21 mouse cellular contexts compared by ENCODE assay signal in genomic region chr9:61347011-61347410, GRCm38 (mm10). TPM values are rescaled to one million over a fixed set of nuclear protein-coding genes. Genes with fewer than 3 reads are reported as not detected.
DNase-seq lines count a peak whose midpoint lies in the region; ATAC-seq and TF ChIP-seq lines count a peak whose summit lies in the region.
"Had no signal": no experiment of that assay in that cellular context is flagged by ENCODE, and none has a peak within 500 bp of the region (broad histone marks: within the 10 kb centered on the region; RNA-seq: fewer than 3 reads in every experiment).

No protein-coding gene starts in this region.

- no peaks in the 10 kb centered on the region for H3K79me2 ChIP-seq in MEL (ENCODE audit: control insufficient read depth, insufficient read depth, low read length, poor library complexity)

- no peak overlapping the region for H3K4me2 ChIP-seq in hindbrain, embryonic 11.5 days (replicated peaks; ENCODE audit: low read depth, low read length)
- H3K4me2 ChIP-seq in hindbrain, embryonic 14.5 days (replicated peaks), result no peak overlapping the region
- H3K4me2 ChIP-seq: embryonic facial prominence, embryonic 15.5 days had no signal

- no peak overlapping the region for H3K27ac ChIP-seq in hindbrain, embryonic 11.5 days (ENCODE audit: low read depth, low read length)
- no peak overlapping the region for H3K27ac ChIP-seq in hindbrain, embryonic 14.5 days
- no peak overlapping the region for H3K27ac ChIP-seq in MEL (ENCODE audit: control insufficient read depth, low read depth, low read length)
- H3K27ac ChIP-seq in limb, embryonic 10.5 days, result peak overlapping the region; percentile 28; the same call in 1 of the 2 replicates
- no peak overlapping the region for H3K27ac ChIP-seq in forebrain, embryonic 10.5 days
- H3K27ac ChIP-seq: embryonic facial prominence, embryonic 15.5 days; heart, adult 2 months; liver, embryonic 14.5 days had no signal

- H3K4me1 ChIP-seq in hindbrain, embryonic 11.5 days (replicated peaks; ENCODE audit: control insufficient read depth, insufficient read depth, low read length), result peaks cover 8% of the 10 kb centered on the region
- H3K4me1 ChIP-seq in hindbrain, embryonic 14.5 days (replicated peaks; ENCODE audit: control insufficient read depth, insufficient read depth, low read length), result peaks cover 23% of the 10 kb centered on the region
- H3K4me1 ChIP-seq in MEL (ENCODE audit: control insufficient read depth in 1 of 2, insufficient read depth in 2 of 2, low read length in 2 of 2), result peaks cover 0 to 11% of the 10 kb centered on the region in 2 experiments; a peak in 2 of 4 replicates
- peaks cover 64% of the 10 kb centered on the region for H3K4me1 ChIP-seq in limb, embryonic 10.5 days
- H3K4me1 ChIP-seq in forebrain, embryonic 10.5 days, result peaks cover 79% of the 10 kb centered on the region

- TF ChIP-seq POLR2A in MEL (IDR thresholded peaks at IDR 0.05; ENCODE audit: control insufficient read depth in 1 of 2, insufficient read depth in 1 of 2, low read depth in 1 of 2, low read length in 2 of 2, poor library complexity in 1 of 2), result no peak

- H3K27me3 ChIP-seq in hindbrain, embryonic 11.5 days (ENCODE audit: control insufficient read depth, insufficient read depth, low read length), result peaks cover 5% of the 10 kb centered on the region; the same call in 1 of the 2 replicates
- peaks cover 8% of the 10 kb centered on the region; the same call in 1 of the 2 replicates for H3K27me3 ChIP-seq in hindbrain, embryonic 14.5 days (ENCODE audit: control insufficient read depth, insufficient read depth, low read length)
- H3K27me3 ChIP-seq in MEL (ENCODE audit: control insufficient read depth in 1 of 2, insufficient read depth in 2 of 2, low read length in 2 of 2), result peaks cover 3 to 5% of the 10 kb centered on the region in 2 experiments; a peak in 3 of 4 replicates
- H3K27me3 ChIP-seq in limb, embryonic 10.5 days (ENCODE audit: low read depth, poor library complexity, severe bottlenecking), result peaks cover 31% of the 10 kb centered on the region
- H3K27me3 ChIP-seq in forebrain, embryonic 10.5 days (ENCODE audit: poor library complexity, severe bottlenecking), result peaks cover 86% of the 10 kb centered on the region

- TF ChIP-seq CTCF in MEL (IDR thresholded peaks at IDR 0.05 in 2 of 3, conservative IDR thresholded peaks at IDR 0.05 in 1 of 3; ENCODE audit: control insufficient read depth in 1 of 3, insufficient read depth in 1 of 3, low read depth in 2 of 3, low read length in 3 of 3, poor library complexity in 1 of 3, severe bottlenecking in 1 of 3), result no peak

- no peak for TF ChIP-seq RAD21 in MEL (IDR thresholded peaks at IDR 0.05; ENCODE audit: low read depth, low read length)

- TF ChIP-seq EP300 in MEL (IDR thresholded peaks at IDR 0.05; ENCODE audit: low read depth in 1 of 2, low read length in 2 of 2), result no peak

- H3K9me3 ChIP-seq in hindbrain, embryonic 11.5 days (ENCODE audit: control insufficient read depth, low read length), result no peaks in the 10 kb centered on the region
- H3K9me3 ChIP-seq in hindbrain, embryonic 14.5 days (ENCODE audit: control insufficient read depth, low read length), result no peaks in the 10 kb centered on the region
- H3K9me3 ChIP-seq in MEL (replicated peaks; ENCODE audit: insufficient read depth, low read length), result no peaks in the 10 kb centered on the region
- H3K9me3 ChIP-seq in limb, embryonic 10.5 days (replicated peaks), result no peaks in the 10 kb centered on the region
- no peaks in the 10 kb centered on the region for H3K9me3 ChIP-seq in forebrain, embryonic 10.5 days
- H3K9me3 ChIP-seq: embryonic facial prominence, embryonic 15.5 days; G1E had no signal

- 17% methylated on average over 7 of the region's 7 CpGs for WGBS in hindbrain, embryonic 11.5 days
- WGBS in hindbrain, embryonic 14.5 days, result 19% methylated on average over 7 of the region's 7 CpGs
- 25% methylated on average over 7 of the region's 7 CpGs for WGBS in limb, embryonic 10.5 days
- WGBS in forebrain, embryonic 10.5 days, result 36% methylated on average over 7 of the region's 7 CpGs

- peak; percentile 35 for DNase-seq in hindbrain, embryonic 11.5 days (ENCODE audit: low spot score)
- no peak for DNase-seq in hindbrain, embryonic 14.5 days (ENCODE audit: low spot score)
- peak; percentile 51 to 58 for DNase-seq in B cell, adult 2 months
- DNase-seq in MEL (ENCODE audit: low read depth, low spot score), result no peak
- no peak for DNase-seq in limb, embryonic 10.5 days (ENCODE audit: low spot score)
- no peak for DNase-seq in right cerebral cortex, postnatal 10 days (ENCODE audit: low spot score in 2 of 2)
- no peak for DNase-seq in forebrain, embryonic 10.5 days (ENCODE audit: extremely low spot score, low spot score)
- DNase-seq: adrenal gland, adult 2 months; cerebellum, adult 11 months; cerebellum, postnatal 10 days; heart, adult 2 months; layer of hippocampus, adult 9-11 months; midbrain, embryonic 14.5 days; right cerebral cortex, postnatal 4 days; thymus, postnatal 14 days had no signal

- H3K4me3 ChIP-seq in hindbrain, embryonic 11.5 days (ENCODE audit: low read depth, low read length), result no peak overlapping the region
- no peak overlapping the region for H3K4me3 ChIP-seq in hindbrain, embryonic 14.5 days (replicated peaks; ENCODE audit: low read length)
- no peak overlapping the region for H3K4me3 ChIP-seq in MEL (ENCODE audit: control insufficient read depth in 1 of 2, insufficient read depth in 1 of 2, low read depth in 2 of 2, low read length in 2 of 2)
- H3K4me3 ChIP-seq in limb, embryonic 10.5 days, result no peak overlapping the region
- H3K4me3 ChIP-seq in forebrain, embryonic 10.5 days, result no peak overlapping the region
- H3K4me3 ChIP-seq: embryonic facial prominence, embryonic 15.5 days; heart, adult 2 months; myocyte had no signal

- no peaks in the 10 kb centered on the region for H3K36me3 ChIP-seq in hindbrain, embryonic 11.5 days (ENCODE audit: control insufficient read depth, insufficient read depth, low read length)
- H3K36me3 ChIP-seq in hindbrain, embryonic 14.5 days (replicated peaks; ENCODE audit: control insufficient read depth, insufficient read depth), result no peaks in the 10 kb centered on the region
- H3K36me3 ChIP-seq in MEL (ENCODE audit: control insufficient read depth in 1 of 2, insufficient read depth in 2 of 2, low read length in 2 of 2), result no peaks in the 10 kb centered on the region
- H3K36me3 ChIP-seq in limb, embryonic 10.5 days, result no peaks in the 10 kb centered on the region
- H3K36me3 ChIP-seq in forebrain, embryonic 10.5 days (replicated peaks), result no peaks in the 10 kb centered on the region
- H3K36me3 ChIP-seq: embryonic facial prominence, embryonic 15.5 days; G1E had no signal

- no peak overlapping the region for H3K9ac ChIP-seq in hindbrain, embryonic 11.5 days (ENCODE audit: low read depth, low read length)
- H3K9ac ChIP-seq in hindbrain, embryonic 14.5 days, result no peak overlapping the region
- H3K9ac ChIP-seq in MEL (ENCODE audit: control insufficient read depth, low read depth, low read length, poor library complexity, severe bottlenecking), result no peak overlapping the region
- H3K9ac ChIP-seq: embryonic facial prominence, embryonic 15.5 days; liver, embryonic 14.5 days had no signal

- ATAC-seq in hindbrain, embryonic 11.5 days (ENCODE audit: low FRiP score), result no peak
- ATAC-seq in hindbrain, embryonic 14.5 days (ENCODE audit: low FRiP score), result no peak
- ATAC-seq: inflammation-experienced regulatory T-cells, adult 6 months; lung, postnatal 0 days had no signal

TF ChIP-seq in MEL, 35 proteins besides CTCF, POLR2A, EP300 and RAD21:
- TF ChIP-seq POLR2AphosphoS5 (IDR thresholded peaks at IDR 0.05; ENCODE audit: borderline replicate concordance, low read depth, low read length), result no peak
- no peak for TF ChIP-seq NRF1 (IDR thresholded peaks at IDR 0.05; ENCODE audit: insufficient read depth, low read depth, low read length, poor library complexity, severe bottlenecking)
- TF ChIP-seq ETS1 (IDR thresholded peaks at IDR 0.05; ENCODE audit: low read depth, low read length), result 0 out of 2 replicates have a peak, but pooled peaks have one; percentile 18

RNA-seq across cellular contexts. Expression of gene Tle3, which starts 25.2 kb away (rescaled TPM):
- polyA plus RNA-seq in hindbrain, embryonic 11.5 days (2014; fragmentation: Nextera tagmentation; extraction: Ambion mirVana), result 33.7 and 36.7 TPM in 2 replicates
- 22.4 and 23.9 TPM in 2 replicates for polyA plus RNA-seq in hindbrain, embryonic 14.5 days (2014; fragmentation: Nextera tagmentation; extraction: Ambion mirVana)
- 20.3 and 28.4 TPM in 2 replicates for total RNA-seq in MEL (2012; rRNA removed)
- 10 to 100 TPM in 1 of 2 experiments, not detected in 1; 26.8 TPM for polyA plus RNA-seq in MEL (2012; ENCODE audit: insufficient read depth in 1 of 2, insufficient read length in 2 of 2, low read depth in 1 of 2, low replicate concordance in 2 of 2, missing spikeins in 1 of 2)
- 53.4 and 55.7 TPM in 2 replicates for polyA plus RNA-seq in limb, embryonic 10.5 days (2016; fragmentation: Nextera tagmentation; extraction: Ambion mirVana)
- polyA plus RNA-seq in forebrain, embryonic 10.5 days (2016; fragmentation: Nextera tagmentation; extraction: Ambion mirVana), result 43.4 and 45.6 TPM in 2 replicates

Comparison
In these comparisons a context has a peak if more than half of its experiments do, and no peak if none do; other contexts are left out.
1. DNase-seq: peak in hindbrain, embryonic 11.5 days (single experiment) and B cell, adult 2 months (2 of 2); none in hindbrain, embryonic 14.5 days (single experiment), MEL (single experiment), limb, embryonic 10.5 days (single experiment), right cerebral cortex, postnatal 10 days (0 of 2) and forebrain, embryonic 10.5 days (single experiment).